Mouse (Mus musculus) myocyte (in vitro differentiated cells): Measurements from ENCODE around the gene Fzr1.

Experiments used
- CEBPB ChIP-seq: IDR thresholded peaks from 2 replicates; pipeline ENCODE4 v1.6.1; 2011; ENCODE audit warnings: mild to moderate bottlenecking, moderate library complexity; ENCODE audit not compliant: poor library complexity, insufficient read depth, severe bottlenecking
- MYOD1 ChIP-seq, 3 experiments: IDR thresholded peaks; one replicate each; pipeline ENCODE4 v1.6.1; 2011; ENCODE audit warnings: control low read depth in 2 of 3, low read depth in 2 of 3, mild to moderate bottlenecking in 2 of 3, moderate library complexity in 1 of 3; ENCODE audit not compliant: insufficient read length in 2 of 3, control insufficient read depth in 1 of 3
- POLR2A ChIP-seq: IDR thresholded peaks from one replicate; pipeline ENCODE4 v1.6.1; 2011; ENCODE audit warnings: low read depth, mild to moderate bottlenecking, control low read depth, moderate library complexity; ENCODE audit not compliant: insufficient read length

- TF ChIP-seq MYOD1 (IDR thresholded peaks at IDR 0.05; ENCODE audit: control insufficient read depth in 1 of 3, insufficient read length in 2 of 3, low read depth in 2 of 3) (no peak), POLR2A (no peak), CEBPB (no peak)
Measured at GRCm38 (mm10) chr10:81354738-81355477, 23.4 kb downstream of the Fzr1 start.
